Mouse (Mus musculus) CH12F3 (cell line): ENCODE data around the gene Asic1.

Experiments
- in situ Hi-C: fragments of 300-500 bp; cut with MboI; formaldehyde crosslinking; loops from 2 replicates; pipeline ENCODE4 v1.14.3; 2020; ENCODE audit warnings: low sequenced_read_pairs

Asic1 gene

GRCm38 (mm10) chr15:99736675-99737074 is 66.5 kb downstream of the Asic1 start:
- in situ Hi-C loops, result no loop called here

DNA sequence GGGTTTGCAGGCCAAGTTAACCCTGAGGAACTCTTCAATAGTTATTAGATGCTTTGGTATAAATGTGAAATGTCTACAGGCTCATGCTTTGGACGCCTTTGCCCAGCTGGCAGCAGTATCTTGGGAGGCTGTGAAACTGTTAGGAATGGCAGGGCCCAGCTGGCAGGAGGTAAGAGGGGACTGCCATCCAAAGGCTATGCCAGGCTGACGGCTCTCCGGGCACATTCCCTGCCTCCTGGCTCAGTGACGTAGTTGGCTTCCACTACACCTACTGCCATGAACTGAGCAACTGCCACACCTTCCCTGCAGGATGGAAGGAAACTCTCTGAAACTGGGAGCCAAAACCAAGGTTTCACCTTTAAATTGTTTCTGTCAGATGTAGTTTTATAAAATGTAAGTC is 70.1 kb downstream of the Asic1 start:
- in situ Hi-C loops, result no loop called here
